Mouse (Mus musculus): Measurements from ENCODE around the gene Lypd4.
"Not testable (repeated sequence)": the region's sequence is repeated elsewhere in the genome, so short reads cannot be mapped to it uniquely, and the experiment has no call there.

The Lypd4 gene

DNA sequence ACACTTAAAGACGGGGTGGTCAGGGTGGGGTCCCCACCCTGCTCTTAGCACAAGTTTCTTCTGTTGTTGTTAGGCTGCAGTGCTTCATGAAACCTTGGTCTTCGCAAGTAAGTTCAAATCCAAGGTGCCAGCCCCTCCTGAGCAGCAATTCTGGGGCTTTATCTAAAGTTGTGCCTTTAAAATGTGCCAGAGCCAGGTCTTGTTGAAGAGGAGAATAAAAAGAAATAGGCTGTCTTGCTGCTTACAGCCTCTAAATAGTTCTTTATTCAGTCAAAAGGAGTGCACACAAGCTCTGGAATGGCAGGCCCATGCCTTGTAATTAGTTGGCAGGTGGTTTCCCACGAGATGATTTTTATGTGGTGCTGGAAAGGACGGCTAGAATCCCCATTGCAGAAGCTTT, 17.4 kb upstream of the Lypd4 start:
- DNase-seq = no peak

GRCm38 (mm10) chr7:24886308-24886633, 16.5 kb upstream of the Lypd4 start:
- DNase-seq = no peak

- DNase-seq = no peak
These were observed 15.9 kb upstream of the Lypd4 start for GRCm38 (mm10) chr7:24885468-24886307.

GRCm38 (mm10) chr7:24884693-24885291, 15.1 kb upstream of the Lypd4 start:
- no peak for DNase-seq

DNA sequence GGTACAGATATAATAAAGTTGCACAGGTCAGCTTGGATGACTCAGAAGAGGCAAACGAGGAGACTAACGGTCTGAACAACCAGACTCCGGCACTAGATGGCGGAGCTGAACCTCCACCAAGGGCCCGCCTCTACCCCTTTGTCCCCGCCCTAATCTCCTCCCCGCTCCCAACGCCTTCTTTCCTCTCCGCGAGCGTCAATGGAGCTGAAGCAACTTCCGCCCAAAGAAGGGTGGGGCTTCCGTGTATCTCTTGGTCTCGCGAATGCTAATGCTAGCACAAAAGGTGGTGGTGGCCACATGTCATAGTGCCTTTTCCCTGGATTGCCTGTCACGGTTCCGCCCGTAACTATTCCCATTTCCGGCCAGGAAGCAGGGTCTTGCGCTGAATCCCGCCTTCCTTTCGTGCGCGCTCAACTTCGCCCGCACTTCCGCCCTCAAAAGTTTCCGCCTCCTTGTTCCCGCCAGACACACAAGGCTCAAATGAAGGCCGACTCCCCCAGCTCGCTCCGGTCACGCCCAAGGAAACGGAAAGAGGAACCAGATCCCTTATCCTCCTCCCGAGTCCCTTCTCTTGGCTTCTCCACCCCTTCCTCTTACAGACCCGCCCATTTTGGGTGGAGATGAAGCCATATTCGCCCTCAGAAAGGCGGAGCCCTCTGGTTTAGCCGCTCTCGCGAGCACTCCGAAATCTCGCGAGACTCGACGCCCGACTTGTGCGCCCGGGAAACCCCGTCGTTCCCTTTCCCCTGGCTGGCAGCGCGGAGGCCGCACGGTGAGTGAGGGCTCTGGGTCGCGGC, 14.4 kb upstream of the Lypd4 start, which contains the start of gene Rps19:
Gene Rps19 (plus strand): TSS at position 476 of the 797 bp plus-strand sequence.
- peak; percentile 92 to 98 for DNase-seq

GRCm38 (mm10) chr7:24882416-24883199, 12.9 kb upstream of the Lypd4 start:
- DNase-seq = no peak

- DNase-seq = no peak
These were observed 9.9 kb upstream of the Lypd4 start for GRCm38 (mm10) chr7:24879620-24880019.

GRCm38 (mm10) chr7:24877588-24877987, 7.8 kb upstream of the Lypd4 start:
- DNase-seq = no peak

DNA sequence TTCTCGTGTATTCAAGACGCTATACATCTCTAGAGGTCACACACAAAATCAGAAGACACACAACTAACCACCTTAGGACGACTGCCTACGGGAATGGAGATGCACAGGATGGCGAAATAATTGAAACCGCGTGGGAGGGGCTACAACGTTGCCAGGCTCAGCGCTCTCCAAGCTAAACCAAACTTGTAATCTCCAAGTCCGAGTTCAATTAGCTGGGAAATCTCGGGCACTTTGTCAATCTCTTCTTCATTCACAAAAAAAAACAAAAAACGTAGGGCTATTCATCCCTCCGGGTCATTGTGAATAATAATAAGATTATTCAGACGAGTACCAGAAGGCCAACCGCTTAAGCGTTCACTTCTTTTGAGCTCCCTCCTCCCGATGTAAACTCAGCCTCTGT, 661 bp downstream of the Lypd4 start:
- DNase-seq = no peak

- DNase-seq = no peak
These were observed 5.6 kb downstream of the Lypd4 start for GRCm38 (mm10) chr7:24864156-24864555.

GRCm38 (mm10) chr7:24862853-24863252, 6.9 kb downstream of the Lypd4 start:
- DNase-seq = no peak

DNA sequence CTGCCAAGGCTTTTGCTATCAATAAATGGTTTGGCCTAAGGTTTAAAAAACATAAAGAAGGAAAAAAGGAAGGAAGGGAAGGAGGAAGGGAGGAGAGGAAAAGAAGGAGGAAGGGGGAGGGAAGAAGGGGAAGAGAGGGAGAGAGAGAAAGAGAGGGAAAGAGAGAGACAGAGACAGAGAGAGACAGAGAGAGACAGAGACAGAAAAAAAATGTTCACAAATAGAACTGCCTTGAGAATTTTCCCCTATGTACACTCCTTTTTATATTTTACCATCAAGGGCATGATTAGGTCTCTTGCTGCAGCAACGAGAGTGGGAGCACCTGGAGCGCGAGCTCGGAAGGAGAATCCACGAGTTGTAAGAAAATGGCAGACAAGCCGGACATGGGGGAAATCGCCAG, 7.8 kb downstream of the Lypd4 start, which contains the start of gene Gm9844:
Gene Gm9844 (plus strand): TSS at position 301 of the 400 bp plus-strand sequence.
- no peak for DNase-seq

DNA sequence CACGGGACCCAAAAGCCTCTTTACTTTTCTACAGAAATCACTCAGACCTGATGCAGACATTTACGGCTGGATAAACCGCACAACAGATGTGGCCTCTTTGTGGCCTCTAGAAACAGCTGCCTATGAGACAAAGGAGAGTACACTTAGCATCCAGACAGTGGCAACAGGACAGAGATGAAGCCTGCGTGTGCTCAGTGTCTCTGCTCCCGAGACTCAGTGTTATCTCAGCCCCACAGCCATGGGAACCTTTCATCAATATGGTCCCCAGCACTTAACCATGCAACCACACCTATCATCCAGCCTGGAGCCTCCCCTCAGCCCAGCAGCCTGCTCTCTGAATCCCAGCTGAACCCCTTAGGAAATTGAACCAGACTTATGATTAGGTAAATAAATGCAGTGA, 10.5 kb downstream of the Lypd4 start:
- DNase-seq = no peak

GRCm38 (mm10) chr7:24856460-24857120, 13.2 kb downstream of the Lypd4 start:
- no peak for DNase-seq

- DNase-seq = no peak
These were observed 16.0 kb downstream of the Lypd4 start for GRCm38 (mm10) chr7:24853695-24854094.

- no peak for DNase-seq
These were observed 16.5 kb downstream of the Lypd4 start for GRCm38 (mm10) chr7:24853233-24853563.

DNA sequence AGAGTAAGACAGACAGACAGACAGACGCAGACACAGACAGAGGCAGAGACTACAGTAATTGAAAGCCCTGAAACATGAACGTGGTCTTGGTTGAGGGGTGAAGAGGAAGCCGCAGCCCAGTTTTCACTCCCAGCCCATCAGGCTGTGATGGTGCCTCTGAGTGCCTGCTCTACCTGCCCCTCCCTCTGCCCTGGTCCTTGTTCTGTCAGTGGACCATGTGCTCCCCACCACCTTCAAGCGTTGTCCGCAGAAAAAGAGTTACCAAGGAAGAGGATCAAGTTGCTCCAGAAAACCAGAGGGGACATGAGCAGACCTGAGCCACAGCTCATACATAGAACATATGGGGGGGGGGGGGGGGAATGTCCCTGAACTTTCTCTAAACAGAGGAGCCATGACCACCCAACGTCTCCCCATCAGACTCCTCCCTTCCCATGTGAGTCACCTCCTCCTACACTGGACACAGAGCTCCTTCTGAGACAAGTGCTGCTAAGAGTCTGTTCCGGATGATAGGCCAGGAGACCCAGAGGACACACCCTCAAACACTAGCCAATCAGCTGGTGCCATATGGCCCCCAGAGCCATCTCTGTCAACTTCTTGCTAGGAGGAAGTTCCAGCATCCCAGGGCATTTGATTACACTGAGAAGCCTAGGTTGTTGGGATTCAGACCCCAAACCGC, 17.0 kb downstream of the Lypd4 start:
- no peak for DNase-seq

GRCm38 (mm10) chr7:24851596-24852325, 18.0 kb downstream of the Lypd4 start:
- DNase-seq = no peak

- no peak for DNase-seq
These were observed 18.8 kb downstream of the Lypd4 start for GRCm38 (mm10) chr7:24850899-24851303.

GRCm38 (mm10) chr7:24850162-24850561, 19.6 kb downstream of the Lypd4 start:
- no peak for DNase-seq

- not testable (repeated sequence) for DNase-seq
These were observed 23.2 kb downstream of the Lypd4 start for GRCm38 (mm10) chr7:24846576-24846975.

All from thymus, adult 18-20 months (tissue).